Mouse (Mus musculus) brain, embryonic 14.5 days (tissue): Measurements from ENCODE around the gene Afp. TPM values are rescaled to one million over a fixed set of nuclear protein-coding genes. Genes with fewer than 3 reads are reported as not detected.

Source experiments
- DNase-seq: peaks from one replicate; pipeline ENCODE4 v3.0.0-alpha.2; 2011; ENCODE audit warnings: low read depth
- CTCF ChIP-seq: fragments of 200-500 bp; IDR thresholded peaks from 2 replicates; pipeline ENCODE4 v1.5.1; 2012; ENCODE audit warnings: inconsistent platforms, mild to moderate bottlenecking, moderate library complexity, borderline replicate concordance; ENCODE audit not compliant: insufficient read depth, insufficient read length; ENCODE audit errors: extremely low read depth
- POLR2A ChIP-seq: fragments of 200-500 bp; IDR thresholded peaks from 2 replicates; pipeline ENCODE4 v1.6.1; 2012; ENCODE audit warnings: mild to moderate bottlenecking, inconsistent platforms, borderline replicate concordance; ENCODE audit not compliant: poor library complexity, insufficient read depth, insufficient read length, severe bottlenecking; ENCODE audit errors: extremely low read depth
- polyA plus RNA-seq: library from polyadenylated mRNA; depleted of rRNA; stranded (reverse); fragments of >200 nt; gene quantifications from 2 replicates; pipeline ENCODE4 v1.2.3, GENCODE M21; 2012

The Afp gene
- polyA plus RNA-seq, 1 experiment, result 5.9 TPM

- no peak for DNase-seq
- TF ChIP-seq CTCF, result no peak
- TF ChIP-seq POLR2A, result no peak
Measured at GRCm38 (mm10) chr5:90476741-90477140, 13.8 kb upstream of the Afp start.

GRCm38 (mm10) chr5:90477308-90478140 is 13.0 kb upstream of the Afp start:
- no peak for DNase-seq
- TF ChIP-seq POLR2A (no peak), CTCF (no peak)

DNA sequence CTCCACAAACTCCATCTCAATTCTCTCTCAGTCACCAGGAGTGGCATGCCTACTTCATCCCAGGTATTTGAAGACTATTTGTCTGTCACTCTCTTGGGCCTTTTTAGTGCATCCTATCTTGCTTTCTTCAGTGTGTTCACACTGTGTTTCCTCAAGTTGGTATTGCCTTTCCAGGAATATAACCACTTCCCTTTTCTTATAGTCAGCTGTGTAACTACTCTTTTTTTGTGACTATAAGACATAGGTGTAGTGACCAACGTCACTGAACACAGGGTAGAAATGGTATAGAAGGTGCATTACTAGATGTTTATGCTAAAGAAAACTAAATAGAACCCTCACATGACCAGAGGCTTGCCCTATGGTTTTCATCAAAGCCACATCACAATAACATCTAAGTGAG is 11.7 kb upstream of the Afp start:
- no peak for TF ChIP-seq POLR2A
- TF ChIP-seq CTCF, result no peak
- DNase-seq, result no peak

DNA sequence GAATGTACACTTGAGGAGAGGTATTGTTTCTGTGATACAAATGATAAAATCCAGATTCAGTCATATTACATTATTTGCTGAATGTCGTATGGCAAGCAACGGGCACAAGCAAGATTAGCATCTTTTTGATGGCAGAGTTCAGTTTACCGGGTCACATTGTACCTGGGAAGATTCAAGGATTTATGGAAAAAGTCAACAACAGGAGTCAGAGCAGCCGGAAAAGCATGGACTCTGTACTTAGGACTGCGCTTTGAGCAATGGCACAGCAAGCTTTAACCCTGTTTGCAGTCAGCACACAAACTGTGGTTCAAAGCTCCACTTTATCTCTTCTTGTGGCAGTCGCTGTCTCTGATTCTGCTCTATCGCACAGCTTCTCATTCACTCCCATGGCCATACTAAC is 4.9 kb upstream of the Afp start:
- TF ChIP-seq POLR2A (no peak), CTCF (no peak)
- DNase-seq, result no peak

DNA sequence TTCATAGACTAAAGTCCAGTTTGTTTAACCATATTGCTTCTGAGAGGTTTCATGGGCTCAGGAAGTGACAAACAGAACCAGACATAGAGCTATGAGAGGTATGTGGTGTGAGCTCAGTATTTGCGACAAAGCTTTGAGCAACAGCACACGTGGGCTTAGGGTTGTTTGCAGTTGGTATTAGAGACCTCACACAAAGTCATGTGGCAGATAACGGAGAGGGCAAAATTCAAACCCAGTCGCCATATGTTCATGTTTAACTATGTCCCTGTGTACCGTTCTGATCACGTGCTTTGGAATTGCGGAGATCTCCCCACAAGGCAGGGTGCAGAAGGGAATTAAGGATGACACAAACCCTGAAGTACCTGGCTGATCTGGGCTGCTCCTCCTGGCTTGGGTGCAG is 2.2 kb upstream of the Afp start:
- no peak for DNase-seq
- TF ChIP-seq CTCF (no peak), POLR2A (no peak)

- TF ChIP-seq POLR2A (no peak), CTCF (no peak)
- DNase-seq, result no peak
Measured at GRCm38 (mm10) chr5:90492440-90492839, 1.9 kb downstream of the Afp start.

- DNase-seq, result no peak
- TF ChIP-seq CTCF (no peak), POLR2A (no peak)
Measured at GRCm38 (mm10) chr5:90494308-90494707, 3.8 kb downstream of the Afp start.

DNA sequence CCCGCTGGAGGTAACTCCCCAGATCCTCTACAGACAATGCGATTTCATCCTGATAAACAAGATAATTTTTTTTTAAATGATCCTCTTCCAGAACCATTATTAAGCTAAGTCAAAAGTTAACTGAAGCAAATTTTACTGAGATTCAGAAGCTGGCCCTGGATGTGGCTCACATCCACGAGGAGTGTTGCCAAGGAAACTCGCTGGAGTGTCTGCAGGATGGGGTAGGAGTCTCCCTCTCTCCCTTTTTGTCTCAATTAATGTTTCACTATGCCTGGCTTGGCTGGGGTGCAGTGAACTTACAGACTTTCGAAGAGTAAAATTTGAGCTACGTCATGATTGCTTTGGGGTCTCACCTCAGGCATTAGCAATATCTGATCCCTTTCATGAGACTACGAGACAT is 9.0 kb downstream of the Afp start:
- no peak for DNase-seq
- TF ChIP-seq POLR2A (no peak), CTCF (no peak)

- TF ChIP-seq CTCF, result peak; percentile 93
- TF ChIP-seq POLR2A, result no peak
- peak; percentile 75 for DNase-seq
Measured at GRCm38 (mm10) chr5:90500714-90501113, 10.2 kb downstream of the Afp start.

DNA sequence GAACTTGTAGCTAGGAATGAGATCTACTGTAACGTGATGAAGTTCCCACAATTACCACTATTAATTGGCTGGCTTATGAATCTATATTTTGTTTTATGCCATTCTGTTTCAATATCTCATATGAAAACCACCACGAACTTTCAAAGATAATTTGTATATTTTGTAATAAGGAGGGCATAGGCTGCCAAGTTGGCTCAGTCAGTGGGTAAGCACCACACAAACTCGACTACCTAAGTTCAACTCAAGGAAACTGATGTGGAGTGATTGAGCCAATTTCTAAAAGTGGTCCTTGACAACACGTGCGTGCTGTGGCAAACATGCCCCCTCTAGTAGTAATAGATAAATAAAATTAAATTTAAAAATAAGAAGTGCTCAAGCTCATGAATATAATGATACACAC is 11.2 kb downstream of the Afp start:
- no peak for DNase-seq
- TF ChIP-seq CTCF (no peak), POLR2A (no peak)

DNA sequence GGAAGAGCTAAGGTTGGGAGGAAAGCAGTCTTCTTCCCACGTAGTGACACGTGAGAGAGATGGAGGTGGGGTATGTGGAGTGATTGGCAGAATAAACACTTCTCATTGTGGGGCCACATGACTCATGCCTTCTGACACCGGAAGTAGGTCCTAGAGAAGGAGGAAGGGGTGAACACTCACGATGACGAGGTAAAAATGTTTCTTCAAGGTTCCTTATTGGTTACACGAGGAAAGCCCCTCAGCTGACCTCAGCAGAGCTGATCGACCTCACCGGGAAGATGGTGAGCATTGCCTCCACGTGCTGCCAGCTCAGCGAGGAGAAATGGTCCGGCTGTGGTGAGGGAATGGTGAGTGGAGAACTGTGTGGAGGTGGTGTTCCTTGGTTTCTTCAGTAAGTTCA is 14.2 kb downstream of the Afp start:
- no peak for TF ChIP-seq CTCF

DNA sequence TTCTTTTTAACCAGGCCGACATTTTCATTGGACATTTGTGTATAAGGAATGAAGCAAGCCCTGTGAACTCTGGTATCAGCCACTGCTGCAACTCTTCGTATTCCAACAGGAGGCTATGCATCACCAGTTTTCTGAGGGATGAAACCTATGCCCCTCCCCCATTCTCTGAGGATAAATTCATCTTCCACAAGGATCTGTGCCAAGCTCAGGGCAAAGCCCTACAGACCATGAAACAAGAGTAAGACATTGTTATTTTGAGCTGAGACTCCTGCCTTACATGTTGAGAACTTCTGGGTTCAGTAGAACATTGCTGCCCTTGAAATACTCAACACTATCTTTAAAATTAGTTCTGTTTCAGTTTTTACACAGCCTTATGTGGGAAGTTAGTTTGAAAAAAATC is 16.0 kb downstream of the Afp start:
- TF ChIP-seq POLR2A, result no peak
- no peak for TF ChIP-seq CTCF
- DNase-seq, result no peak

More for the DNA sequence above, 14.2 kb downstream of the Afp start:
- no peak for DNase-seq
